Mouse (Mus musculus): ENCODE measurements around the gene Elmod3.

DNA sequence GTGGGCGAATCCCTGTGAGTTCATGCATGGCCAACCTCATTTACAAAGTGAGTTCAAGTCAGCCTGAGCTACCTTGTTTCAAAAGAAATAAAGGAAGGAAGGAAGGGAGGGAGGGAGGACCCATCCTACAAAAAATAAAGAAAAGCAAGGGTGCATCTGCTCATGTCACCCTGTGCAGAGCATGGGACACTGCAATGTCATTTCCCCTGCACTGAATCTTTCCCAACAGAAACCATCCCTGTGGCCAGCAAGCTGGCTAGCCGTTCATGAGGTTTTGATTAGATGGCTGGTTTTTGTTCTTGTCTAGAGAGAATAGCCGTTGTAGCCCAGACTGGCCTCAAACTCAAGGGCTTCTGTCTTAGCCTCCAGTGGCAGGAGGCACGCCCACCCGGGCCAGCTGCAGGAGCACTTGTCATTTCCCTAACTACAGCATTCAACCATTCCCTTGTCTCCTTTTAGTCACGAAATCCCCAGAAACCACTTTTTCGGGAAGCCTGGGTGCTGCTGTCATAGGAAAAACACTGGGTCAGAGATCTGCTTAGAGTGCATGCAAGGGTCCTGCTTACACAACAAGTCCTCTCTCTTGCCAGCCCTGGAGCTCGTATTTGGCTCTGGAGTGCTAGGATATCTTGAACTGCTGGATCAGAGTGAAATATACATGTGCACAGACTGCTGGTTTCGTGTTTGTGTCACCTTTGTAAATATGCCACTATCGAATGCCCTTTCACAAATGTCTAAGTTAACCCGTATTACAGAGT is 16.4 kb downstream of the Elmod3 start:
- TF ChIP-seq POLR2A (IDR thresholded peaks at IDR 0.05; ENCODE audit: borderline replicate concordance, extremely low read depth, low read depth, low read length) (no peak), CTCF (IDR thresholded peaks at IDR 0.05; ENCODE audit: insufficient read depth, low read length) (no peak)

Data from lung, adult 2 months (tissue).